Mouse (Mus musculus) intestine, embryonic 16.5 days (tissue): ENCODE measurements around the gene Pced1a. TPM values are rescaled to one million over a fixed set of nuclear protein-coding genes. Genes with fewer than 3 reads are reported as not detected.

Experiments used
- ATAC-seq: fragments of 200-750 bp; cut with Nextera tagmentation; 2 replicates; pipeline ENCODE4 v1.8.0; 2017; ENCODE audit warnings: moderate TSS enrichment, moderate library complexity
- H3K27ac ChIP-seq: fragments of 300-500 bp; sonication (generic); 2 replicates; pipeline ENCODE4 v1.5.1; 2014; ENCODE audit warnings: mild to moderate bottlenecking, low read length
- H3K27me3 ChIP-seq: fragments of 300-500 bp; sonication (generic); replicated peaks from 2 replicates; pipeline ENCODE4 v1.6.1; 2014; ENCODE audit warnings: low read length, control low read depth, mixed read lengths; ENCODE audit not compliant: control insufficient read depth, insufficient read depth
- H3K36me3 ChIP-seq: fragments of 300-500 bp; sonication (generic); 2 replicates; pipeline ENCODE4 v1.6.1; 2014; ENCODE audit warnings: low read length, control low read depth; ENCODE audit not compliant: control insufficient read depth, insufficient read depth
- H3K4me1 ChIP-seq: fragments of 300-500 bp; sonication (generic); 2 replicates; pipeline ENCODE4 v1.6.1; 2014; ENCODE audit warnings: low read length, control low read depth, mixed read lengths; ENCODE audit not compliant: control insufficient read depth, insufficient read depth
- H3K4me2 ChIP-seq: fragments of 300-500 bp; sonication (generic); 2 replicates; pipeline ENCODE4 v1.6.1; 2014; ENCODE audit warnings: low read depth, low read length, control low read depth
- H3K4me3 ChIP-seq: fragments of 300-500 bp; sonication (generic); 2 replicates; pipeline ENCODE4 v1.5.1; 2014; ENCODE audit warnings: mild to moderate bottlenecking, low read length
- H3K9ac ChIP-seq: fragments of 300-500 bp; sonication (generic); 2 replicates; pipeline ENCODE4 v1.6.1; 2014; ENCODE audit warnings: low read depth, low read length
- H3K9me3 ChIP-seq: fragments of 300-500 bp; sonication (generic); 2 replicates; pipeline ENCODE4 v1.6.1; 2016; ENCODE audit warnings: low read length, control low read depth; ENCODE audit not compliant: control insufficient read depth
- WGBS: fragments of 180-500 bp; shearing (Covaris S2); extraction: QIAGEN DNeasy Blood & Tissue Kit; methylation state at CpG from one replicate; pipeline ENCODE4 v1.1.7; 2014; 5-methylcytosine and 5-hydroxymethylcytosine counted together
- polyA plus RNA-seq: library from polyadenylated mRNA; unstranded; fragments of >200 nt; fragmentation: Nextera tagmentation; extraction: Ambion mirVana; gene quantifications from 2 replicates; pipeline ENCODE4 v1.2.1, GENCODE M21; 2015

The Pced1a gene
- polyA plus RNA-seq, 1 experiment from 2014 or later: 13.2 TPM

GRCm38 (mm10) chr2:130421781-130422620, 2.5 kb downstream of the Pced1a start:
- WGBS: 94% methylated on average over 26 of the region's 26 CpGs
- H3K9me3 ChIP-seq: no peaks in the 10 kb centered on the region
- H3K9ac ChIP-seq: no peak overlapping the region
- no peak overlapping the region for H3K27ac ChIP-seq
- H3K36me3 ChIP-seq: 0 out of 2 replicates have a peak, but pooled peaks cover 4% of the 10 kb centered on the region
- H3K4me2 ChIP-seq: no peak overlapping the region
- ATAC-seq: no peak
- H3K27me3 ChIP-seq: no peaks in the 10 kb centered on the region
- H3K4me1 ChIP-seq: peaks cover 13% of the 10 kb centered on the region
- H3K4me3 ChIP-seq: no peak overlapping the region

GRCm38 (mm10) chr2:130414094-130414856, 10.2 kb downstream of the Pced1a start:
- ATAC-seq: no peak
- Histone ChIP-seq H3K27ac (no peak overlapping the region), H3K4me2 (no peak overlapping the region), H3K9ac (no peak overlapping the region), H3K9me3 (no peaks in the 10 kb centered on the region), H3K4me1 (peaks cover 4% of the 10 kb centered on the region; the same call in 1 of the 2 replicates), H3K4me3 (no peak overlapping the region), H3K36me3 (no peaks in the 10 kb centered on the region), H3K27me3 (no peaks in the 10 kb centered on the region)
- WGBS: 74% methylated on average over 6 of the region's 6 CpGs

DNA sequence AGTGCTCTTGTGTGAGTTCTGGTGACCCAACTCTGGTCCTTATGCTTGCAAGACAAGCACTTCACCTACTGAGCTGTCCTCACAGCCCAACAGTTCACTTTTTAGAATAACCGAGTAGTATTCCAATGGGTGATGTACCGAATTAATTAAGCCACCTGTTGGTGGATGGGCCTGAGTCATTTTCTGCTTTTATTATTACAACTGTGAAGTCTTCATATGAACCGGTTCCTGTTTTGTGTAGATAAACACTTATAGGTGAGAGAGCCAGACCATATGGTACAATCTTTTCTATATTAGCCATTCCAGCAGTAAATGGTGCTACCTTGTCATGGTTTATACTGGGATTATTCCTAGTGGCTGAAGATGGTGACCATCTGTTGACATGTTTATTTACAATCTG, 11.7 kb downstream of the Pced1a start:
- Histone ChIP-seq H3K27me3 (no peaks in the 10 kb centered on the region), H3K36me3 (no peaks in the 10 kb centered on the region), H3K9ac (no peak overlapping the region), H3K4me2 (no peak overlapping the region), H3K4me3 (no peak overlapping the region), H3K27ac (no peak overlapping the region), H3K4me1 (peaks cover 4% of the 10 kb centered on the region; the same call in 1 of the 2 replicates), H3K9me3 (no peaks in the 10 kb centered on the region)
- 67% methylated on average over 3 of the region's 3 CpGs for WGBS
- ATAC-seq: no peak

DNA sequence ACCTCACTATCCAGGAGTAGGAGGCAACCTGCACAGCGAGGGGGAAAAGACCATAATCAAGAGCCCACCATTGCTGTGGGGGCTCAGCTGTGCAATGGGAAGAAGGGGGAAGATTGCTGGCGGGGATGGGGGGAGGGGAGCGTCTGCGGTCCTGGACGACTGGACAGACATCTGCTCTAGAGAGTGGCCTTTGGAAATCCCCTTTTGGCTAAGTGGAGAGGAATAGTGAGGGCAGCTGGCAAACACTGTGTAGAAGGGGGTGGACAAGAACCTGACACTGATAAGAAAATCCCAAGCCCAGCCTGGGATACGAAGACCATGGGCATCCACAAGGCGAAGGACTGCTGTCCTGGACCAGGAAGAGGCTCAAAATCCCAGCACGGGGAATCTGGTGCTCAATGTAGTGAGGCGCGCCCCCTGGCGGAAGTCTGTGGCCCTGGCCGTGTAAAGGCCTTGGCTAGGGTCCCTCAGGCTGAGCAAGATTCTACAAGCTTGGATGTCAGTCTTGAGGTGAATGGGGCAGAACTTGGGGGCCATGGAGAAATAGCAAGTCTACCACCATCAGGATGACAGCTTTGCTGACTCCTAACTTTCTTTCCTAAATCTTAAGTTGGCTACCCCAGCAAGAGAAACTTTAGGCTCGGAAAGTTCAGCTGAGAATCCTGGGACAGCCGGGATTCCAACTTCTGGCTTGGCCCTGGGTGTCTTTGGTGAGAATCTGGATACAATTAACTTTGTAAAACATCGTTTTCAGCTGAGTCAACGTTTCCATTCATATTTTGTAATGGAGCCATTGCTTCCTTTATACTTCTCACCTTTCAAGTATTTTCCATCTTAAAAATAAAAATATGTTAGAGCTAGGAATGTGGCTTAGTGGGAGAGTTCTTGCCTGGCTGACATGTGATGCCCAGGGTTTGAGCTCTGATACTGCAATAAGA, 12.7 kb downstream of the Pced1a start:
- H3K4me3 ChIP-seq: no peak overlapping the region
- no peaks in the 10 kb centered on the region for H3K36me3 ChIP-seq
- peaks cover 4% of the 10 kb centered on the region; the same call in 1 of the 2 replicates for H3K4me1 ChIP-seq
- peak; percentile 77 for ATAC-seq
- H3K4me2 ChIP-seq: no peak overlapping the region
- H3K9me3 ChIP-seq: no peaks in the 10 kb centered on the region
- 38% methylated on average over 16 of the region's 16 CpGs for WGBS
- H3K27ac ChIP-seq: no peak overlapping the region
- H3K9ac ChIP-seq: no peak overlapping the region
- no peaks in the 10 kb centered on the region for H3K27me3 ChIP-seq

DNA sequence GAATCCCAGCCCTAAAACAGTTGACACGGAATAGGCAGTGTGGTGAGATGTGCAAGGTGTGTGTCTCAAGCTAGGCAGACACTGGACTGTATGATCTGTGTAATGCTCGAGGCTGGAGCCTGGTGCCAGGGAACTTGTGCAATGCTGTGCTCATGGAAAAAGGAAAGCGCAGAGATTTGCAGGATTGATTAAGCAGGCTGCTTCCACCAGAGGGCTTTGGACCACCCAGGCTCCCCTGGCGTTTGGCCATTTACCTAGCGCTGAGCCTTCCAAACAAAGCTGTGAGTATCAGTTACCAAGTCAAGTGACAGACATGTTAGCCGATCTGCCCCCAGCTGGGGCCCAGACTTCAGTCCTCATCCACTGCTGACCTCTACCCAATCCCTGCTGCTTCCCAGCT, 16.3 kb downstream of the Pced1a start:
- no peaks in the 10 kb centered on the region for H3K9me3 ChIP-seq
- H3K36me3 ChIP-seq: no peaks in the 10 kb centered on the region
- peaks cover 4% of the 10 kb centered on the region; the same call in 1 of the 2 replicates for H3K4me1 ChIP-seq
- no peak for ATAC-seq
- no peak overlapping the region for H3K4me3 ChIP-seq
- no peaks in the 10 kb centered on the region for H3K27me3 ChIP-seq
- 17% methylated on average over 6 of the region's 6 CpGs for WGBS
- H3K27ac ChIP-seq: no peak overlapping the region
- no peak overlapping the region for H3K9ac ChIP-seq
- H3K4me2 ChIP-seq: no peak overlapping the region

GRCm38 (mm10) chr2:130406178-130406577, 18.3 kb downstream of the Pced1a start, which contains the start of gene Tmem239:
Gene Tmem239, plus strand, starts transcription at chr2:130406478.
- no peak within 1 kb of the TSS for H3K4me2 ChIP-seq
- no peak within 1 kb of the TSS for H3K27ac ChIP-seq
- H3K9me3 ChIP-seq: no peaks in the 10 kb centered on the region
- no peak within 1 kb of the TSS for H3K4me3 ChIP-seq
- no peaks in the 10 kb centered on the region for H3K4me1 ChIP-seq
- no peaks in the 10 kb centered on the region for H3K27me3 ChIP-seq
- no peak within 1 kb of the TSS for H3K9ac ChIP-seq
- no peak for ATAC-seq
- no peaks in the 10 kb centered on the region for H3K36me3 ChIP-seq
- WGBS: 84% methylated on average over 2 of the region's 2 CpGs

GRCm38 (mm10) chr2:130404939-130405338, 19.6 kb downstream of the Pced1a start, which contains the start of the genes Gm28372 and 1700020A23Rik:
Gene Gm28372, plus strand, starts transcription at chr2:130405239.
Gene 1700020A23Rik, plus strand, starts transcription at chr2:130405259.
- no peaks in the 10 kb centered on the region for H3K36me3 ChIP-seq
- ATAC-seq: no peak
- H3K4me3 ChIP-seq: no peak within 1 kb of the TSS
- H3K27ac ChIP-seq: no peak within 1 kb of the TSS
- no peaks in the 10 kb centered on the region for H3K9me3 ChIP-seq
- no peaks in the 10 kb centered on the region for H3K27me3 ChIP-seq
- WGBS: 83% methylated on average over 1 of the region's 1 CpGs
- H3K4me1 ChIP-seq: no peaks in the 10 kb centered on the region
- no peak within 1 kb of the TSS for H3K4me2 ChIP-seq
- no peak within 1 kb of the TSS for H3K9ac ChIP-seq

DNA sequence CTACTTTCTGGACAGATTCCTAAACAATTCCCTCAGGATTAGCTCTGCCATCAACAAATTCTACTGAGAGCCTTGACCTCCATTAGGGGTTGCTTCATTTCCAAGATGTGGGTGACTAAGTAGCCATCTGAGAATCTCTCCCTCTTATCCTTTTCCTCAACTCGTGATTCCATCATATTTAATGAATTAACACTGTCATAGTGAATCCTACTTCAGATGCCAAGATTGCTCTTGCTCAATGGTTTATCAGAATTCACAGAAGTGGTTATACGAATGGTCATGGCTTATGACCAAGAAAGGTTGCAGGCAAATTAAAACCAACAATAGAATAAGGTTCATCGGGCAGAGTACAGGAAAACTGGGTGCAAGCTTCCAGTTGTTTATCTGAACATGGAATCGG, 22.6 kb downstream of the Pced1a start:
- H3K4me2 ChIP-seq: no peak overlapping the region
- peaks cover 4% of the 10 kb centered on the region for H3K4me1 ChIP-seq
- no peaks in the 10 kb centered on the region for H3K36me3 ChIP-seq
- no peak overlapping the region for H3K9ac ChIP-seq
- 77% methylated on average over 4 of the region's 4 CpGs for WGBS
- H3K4me3 ChIP-seq: no peak overlapping the region
- H3K27me3 ChIP-seq: no peaks in the 10 kb centered on the region
- no peaks in the 10 kb centered on the region for H3K9me3 ChIP-seq
- no peak for ATAC-seq
- H3K27ac ChIP-seq: no peak overlapping the region
